13 mouse cellular contexts compared by ENCODE assay signal in the genomic region with DNA sequence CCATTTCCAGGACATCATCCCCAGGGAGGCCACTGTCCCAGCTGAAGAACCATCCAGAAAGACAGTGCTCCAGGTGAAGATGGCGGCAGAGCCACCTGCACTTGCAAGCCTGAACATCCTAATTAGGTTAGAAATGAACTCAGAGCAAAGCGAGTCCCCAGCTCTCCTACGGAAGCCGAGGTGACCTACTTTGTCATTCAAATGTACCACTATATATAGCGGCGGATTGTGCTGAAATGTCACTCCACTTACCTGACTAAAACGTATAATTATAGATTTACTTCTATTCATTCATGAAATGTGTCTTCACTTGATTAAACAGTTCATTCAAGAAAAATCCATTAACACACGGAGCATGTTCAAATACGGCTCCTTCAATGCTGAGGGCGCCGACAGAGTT.
"Had no signal": no experiment of that assay in that cellular context is flagged by ENCODE, and none has a peak within 500 bp of the region (broad histone marks: within the 10 kb centered on the region; RNA-seq: fewer than 3 reads in every experiment).

No protein-coding gene starts in this region.

- H3K36me3 ChIP-seq: limb, embryonic 13.5 days; neural tube, embryonic 12.5 days had no signal

- H3K9me3 ChIP-seq: limb, embryonic 13.5 days; neural tube, embryonic 12.5 days had no signal

- H3K4me2 ChIP-seq: limb, embryonic 13.5 days; neural tube, embryonic 12.5 days had no signal

- H3K27me3 ChIP-seq: limb, embryonic 13.5 days; neural tube, embryonic 12.5 days had no signal

- H3K9ac ChIP-seq: limb, embryonic 13.5 days; liver, embryonic 14.5 days; neural tube, embryonic 12.5 days had no signal

- DNase-seq: kidney, adult 9 months; kidney, postnatal 36 days; layer of hippocampus, adult 9-11 months; layer of hippocampus, postnatal 36 days; left cerebral cortex, postnatal 4 days; lung, adult 18-20 months; lung, postnatal 36 days; thymus, postnatal 25 days had no signal

- H3K27ac ChIP-seq: kidney, postnatal 0 days; limb, embryonic 13.5 days; liver, embryonic 14.5 days; neural tube, embryonic 12.5 days; stomach, postnatal 0 days had no signal

- H3K4me3 ChIP-seq: limb, embryonic 13.5 days; neural tube, embryonic 12.5 days had no signal

- H3K4me1 ChIP-seq: neural tube, embryonic 12.5 days had no signal
